Mouse (Mus musculus) stomach, embryonic 15.5 days (tissue): ENCODE measurements around the gene Slc24a3. TPM values are rescaled to one million over a fixed set of nuclear protein-coding genes. Genes with fewer than 3 reads are reported as not detected.

Experiments used
- ATAC-seq: fragments of 200-750 bp; cut with Nextera tagmentation; 2 replicates; pipeline ENCODE4 v1.8.0; 2017; ENCODE audit warnings: low read depth, moderate number of reproducible peaks, moderate TSS enrichment; ENCODE audit not compliant: insufficient read depth, low FRiP score
- H3K27ac ChIP-seq: fragments of 300-500 bp; sonication (generic); 2 replicates; pipeline ENCODE4 v1.5.1; 2015; ENCODE audit warnings: mild to moderate bottlenecking, inconsistent platforms
- H3K27me3 ChIP-seq: fragments of 300-500 bp; sonication (generic); replicated peaks from 2 replicates; pipeline ENCODE4 v1.6.1; 2015; ENCODE audit warnings: inconsistent platforms
- H3K36me3 ChIP-seq: fragments of 300-500 bp; sonication (generic); 2 replicates; pipeline ENCODE4 v1.6.1; 2015; ENCODE audit warnings: inconsistent platforms
- H3K4me1 ChIP-seq: fragments of 300-500 bp; sonication (generic); 2 replicates; pipeline ENCODE4 v1.6.1; 2015; ENCODE audit warnings: inconsistent platforms
- H3K4me2 ChIP-seq: fragments of 300-500 bp; sonication (generic); 2 replicates; pipeline ENCODE4 v1.6.1; 2015; ENCODE audit warnings: mild to moderate bottlenecking, inconsistent platforms
- H3K4me3 ChIP-seq: fragments of 300-500 bp; sonication (generic); replicated peaks from 2 replicates; pipeline ENCODE4 v1.5.1; 2015; ENCODE audit warnings: inconsistent platforms
- H3K9ac ChIP-seq: fragments of 300-500 bp; sonication (generic); 2 replicates; pipeline ENCODE4 v1.6.1; 2015; ENCODE audit warnings: inconsistent platforms
- H3K9me3 ChIP-seq: fragments of 300-500 bp; sonication (generic); 2 replicates; pipeline ENCODE4 v1.6.1; 2016; ENCODE audit warnings: inconsistent platforms
- WGBS: fragments of 180-500 bp; shearing (Covaris S2); methylation state at CpG from one replicate; pipeline ENCODE4 v1.1.7; 2015; 5-methylcytosine and 5-hydroxymethylcytosine counted together
- polyA plus RNA-seq: library from polyadenylated mRNA; unstranded; fragments of >200 nt; fragmentation: Nextera tagmentation; extraction: Ambion mirVana; gene quantifications from 2 replicates; pipeline ENCODE4 v1.2.1, GENCODE M21; 2015

Slc24a3 gene
- polyA plus RNA-seq, 1 experiment from 2014 or later, result 5.4 TPM

DNA sequence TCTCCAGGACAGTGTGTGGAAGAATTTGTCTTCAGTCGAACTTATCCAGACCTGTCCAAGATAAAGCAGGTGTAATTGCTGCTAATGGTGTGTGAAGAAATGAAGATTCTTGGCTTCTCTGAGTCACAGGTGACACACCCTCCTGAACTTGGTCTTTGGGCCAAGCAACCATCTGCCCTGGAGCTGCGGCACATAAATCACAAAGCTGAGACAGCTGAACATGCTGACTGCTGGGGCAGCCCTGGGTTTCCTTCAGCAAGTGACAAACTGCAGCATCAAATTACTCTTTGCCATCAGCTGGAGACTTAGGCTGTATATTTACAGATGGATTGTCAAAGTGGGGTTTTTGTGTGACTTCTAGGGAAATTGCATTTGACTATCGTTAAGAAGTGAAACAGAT is 415.5 kb downstream of the Slc24a3 start:
- no peaks in the 10 kb centered on the region for H3K9me3 ChIP-seq
- no peak overlapping the region for H3K9ac ChIP-seq
- H3K4me3 ChIP-seq, result no peak overlapping the region
- ATAC-seq, result no peak
- H3K27me3 ChIP-seq, result no peaks in the 10 kb centered on the region
- H3K4me1 ChIP-seq, result no peaks in the 10 kb centered on the region
- H3K36me3 ChIP-seq, result no peaks in the 10 kb centered on the region
- H3K27ac ChIP-seq, result no peak overlapping the region
- WGBS, result 44% methylated on average over 3 of the region's 3 CpGs
- no peak overlapping the region for H3K4me2 ChIP-seq

DNA sequence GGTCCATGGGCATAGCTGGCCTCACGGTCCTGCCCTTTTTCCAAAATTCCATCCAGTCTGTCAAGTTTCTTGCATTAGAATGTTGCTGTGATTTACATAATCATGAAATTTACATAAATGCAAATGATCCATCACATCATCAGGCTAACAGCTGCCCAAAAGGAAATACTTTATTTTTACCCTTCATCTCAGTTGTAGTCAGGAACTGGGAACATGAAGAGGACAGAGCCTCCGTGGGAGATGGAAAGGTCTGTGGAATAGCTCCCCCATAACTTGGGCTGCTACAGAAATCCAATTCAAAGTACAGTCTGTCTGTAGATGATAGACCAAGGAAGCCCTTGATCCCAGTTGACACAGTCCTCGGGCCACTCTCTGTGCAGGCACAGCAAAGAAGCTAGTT is 417.9 kb downstream of the Slc24a3 start:
- Histone ChIP-seq H3K9me3 (no peaks in the 10 kb centered on the region), H3K9ac (no peak overlapping the region), H3K36me3 (no peaks in the 10 kb centered on the region), H3K27me3 (no peaks in the 10 kb centered on the region), H3K27ac (no peak overlapping the region), H3K4me1 (no peaks in the 10 kb centered on the region), H3K4me2 (no peak overlapping the region), H3K4me3 (no peak overlapping the region)
- WGBS, result 80% methylated on average over 3 of the region's 3 CpGs
- no peak for ATAC-seq

DNA sequence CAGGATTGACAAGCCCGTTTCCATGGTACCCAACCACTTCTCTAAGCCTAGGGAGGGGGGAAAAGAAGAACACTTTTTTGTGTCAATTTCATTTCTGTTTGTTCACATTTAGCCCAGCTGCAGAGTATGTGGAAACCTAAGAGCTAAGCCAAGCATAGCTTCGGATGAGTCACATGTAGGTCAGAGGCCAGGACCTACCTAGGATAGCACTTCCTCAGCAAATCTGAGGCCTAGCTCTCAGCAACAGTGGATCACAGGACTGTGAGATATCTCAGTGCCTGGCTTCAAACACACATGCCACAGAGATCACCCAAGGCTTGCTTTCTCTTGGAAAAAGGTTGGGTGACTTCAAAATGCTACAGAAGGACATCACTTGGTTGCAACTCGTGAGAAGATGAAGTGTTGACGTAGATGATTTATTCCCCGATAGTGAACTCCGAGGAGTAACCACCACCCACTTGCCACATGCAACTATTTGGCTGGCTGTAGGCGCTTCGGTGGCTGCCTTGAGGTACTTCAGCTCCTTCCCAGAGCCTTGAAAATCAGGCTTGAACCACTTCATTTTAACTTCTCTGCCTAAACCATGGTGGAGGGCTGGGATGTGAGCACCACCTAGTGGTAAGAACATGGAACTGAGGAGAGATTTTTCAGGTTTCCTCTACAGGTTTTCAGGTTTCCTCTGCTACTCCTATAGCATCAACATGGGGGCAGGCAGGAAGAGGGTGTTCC is 420.6 kb downstream of the Slc24a3 start:
- no peaks in the 10 kb centered on the region for H3K4me1 ChIP-seq
- ATAC-seq, result peak; percentile 60; the same call in 1 of the 2 replicates
- no peaks in the 10 kb centered on the region for H3K9me3 ChIP-seq
- H3K27me3 ChIP-seq, result no peaks in the 10 kb centered on the region
- no peak overlapping the region for H3K4me2 ChIP-seq
- H3K27ac ChIP-seq, result no peak overlapping the region
- no peak overlapping the region for H3K4me3 ChIP-seq
- H3K36me3 ChIP-seq, result no peaks in the 10 kb centered on the region
- WGBS, result 59% methylated on average over 8 of the region's 8 CpGs
- H3K9ac ChIP-seq, result no peak overlapping the region

DNA sequence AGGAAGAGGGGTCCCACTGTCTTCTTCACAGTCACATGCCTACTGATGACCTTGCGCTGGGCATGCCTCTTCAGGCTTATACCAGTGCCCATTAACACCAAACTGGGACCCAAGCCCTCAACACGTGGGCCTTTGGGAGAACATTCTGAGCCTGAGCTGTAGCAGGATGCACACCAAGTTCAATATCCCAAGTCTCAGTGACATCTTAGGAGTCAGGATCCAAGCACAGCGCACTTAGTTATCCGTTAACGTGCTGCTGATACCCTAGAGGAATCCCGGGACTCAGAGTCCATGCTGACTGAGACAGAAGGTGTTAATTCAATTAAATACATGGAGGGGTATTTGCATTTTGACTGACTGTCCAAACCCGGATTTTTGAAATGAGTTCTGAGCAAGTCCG is 424.3 kb downstream of the Slc24a3 start:
- Histone ChIP-seq H3K4me1 (no peaks in the 10 kb centered on the region), H3K4me3 (no peak overlapping the region), H3K9ac (no peak overlapping the region), H3K4me2 (no peak overlapping the region), H3K27me3 (no peaks in the 10 kb centered on the region), H3K9me3 (no peaks in the 10 kb centered on the region), H3K36me3 (no peaks in the 10 kb centered on the region), H3K27ac (no peak overlapping the region)
- 89% methylated on average over 8 of the region's 8 CpGs for WGBS
- no peak for ATAC-seq

DNA sequence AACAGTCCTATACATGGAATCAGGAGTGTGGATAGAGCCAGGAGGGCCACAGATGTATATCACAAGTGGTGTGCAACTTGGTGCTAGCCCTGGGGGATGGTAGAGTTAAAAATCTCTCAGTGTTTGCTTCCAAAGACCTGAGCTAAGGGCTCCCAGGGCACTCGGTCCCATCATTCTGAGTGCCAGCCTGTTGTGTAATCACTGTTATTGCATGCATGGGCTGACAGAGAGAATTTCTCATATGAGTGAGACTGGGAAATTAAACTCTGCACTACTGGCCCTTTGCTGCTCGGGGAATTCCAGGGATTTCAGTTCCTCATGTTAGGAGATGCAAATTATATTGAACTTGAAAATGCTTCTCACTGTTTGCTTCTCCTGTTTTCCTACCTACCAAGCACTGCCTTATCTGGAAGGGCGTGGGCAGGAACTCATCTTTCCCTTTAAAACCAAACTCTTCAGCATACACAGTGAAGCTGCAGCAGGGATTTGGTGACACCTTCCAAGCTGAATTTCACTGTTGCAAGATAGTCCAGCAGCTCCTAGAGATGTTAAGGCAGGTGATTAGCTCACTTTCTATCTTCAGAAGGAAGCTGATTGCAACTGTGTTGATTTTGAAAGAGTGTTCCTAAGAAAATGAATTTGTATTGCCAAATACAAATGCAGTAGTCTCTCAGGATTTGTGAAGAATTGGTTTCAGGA is 426.2 kb downstream of the Slc24a3 start:
- Histone ChIP-seq H3K4me3 (no peak overlapping the region), H3K27ac (no peak overlapping the region), H3K9me3 (no peaks in the 10 kb centered on the region), H3K9ac (no peak overlapping the region), H3K4me2 (no peak overlapping the region), H3K4me1 (no peaks in the 10 kb centered on the region), H3K36me3 (no peaks in the 10 kb centered on the region), H3K27me3 (no peaks in the 10 kb centered on the region)
- WGBS, result 78% methylated on average over 3 of the region's 3 CpGs
- no peak for ATAC-seq

DNA sequence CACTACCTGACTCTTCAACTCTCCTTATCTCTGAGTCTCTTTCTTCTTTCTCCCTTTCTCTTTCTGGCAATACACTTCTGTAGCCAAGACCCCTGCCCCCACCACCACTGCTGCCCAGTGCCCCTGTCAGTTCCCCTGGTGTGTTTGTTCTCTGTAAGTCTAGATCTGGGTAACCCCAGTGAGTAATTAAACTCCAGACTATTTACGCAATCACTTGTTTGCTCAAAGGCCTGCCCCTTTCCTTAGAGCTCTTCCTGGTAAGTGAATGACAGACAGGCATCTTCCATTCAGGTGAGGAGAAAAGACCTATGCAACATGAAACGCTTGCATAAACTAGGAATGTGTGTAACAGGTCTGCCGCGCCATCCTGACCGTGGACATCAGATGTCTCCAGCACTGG is 430.3 kb downstream of the Slc24a3 start:
- H3K4me2 ChIP-seq, result no peak overlapping the region

DNA sequence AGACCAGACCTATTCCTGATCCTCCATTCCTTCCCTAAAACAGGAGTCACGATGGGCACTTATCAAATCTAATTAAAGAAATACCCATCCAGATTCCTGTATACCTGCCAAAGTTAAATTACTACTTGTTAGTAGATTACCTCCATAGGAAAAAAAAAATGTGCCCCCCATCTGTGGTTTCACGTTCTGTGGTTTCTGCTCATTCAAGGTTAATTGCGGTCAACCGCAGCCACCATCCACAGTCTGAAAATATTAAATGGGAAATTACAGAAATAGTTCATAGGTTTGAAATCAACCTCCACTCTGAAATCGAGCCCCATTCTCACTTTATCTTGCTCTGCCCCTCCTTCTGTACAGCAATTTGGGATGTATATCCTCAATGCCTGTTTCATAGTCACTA is 440.3 kb downstream of the Slc24a3 start:
- Histone ChIP-seq H3K27ac (no peak overlapping the region), H3K4me1 (no peaks in the 10 kb centered on the region), H3K9ac (no peak overlapping the region), H3K36me3 (no peaks in the 10 kb centered on the region), H3K4me3 (no peak overlapping the region), H3K27me3 (no peaks in the 10 kb centered on the region), H3K4me2 (no peak overlapping the region), H3K9me3 (no peaks in the 10 kb centered on the region)
- ATAC-seq, result no peak
- 88% methylated on average over 5 of the region's 5 CpGs for WGBS

More for the DNA sequence above, 430.3 kb downstream of the Slc24a3 start:
- Histone ChIP-seq H3K9ac (no peak overlapping the region), H3K27me3 (no peaks in the 10 kb centered on the region), H3K36me3 (no peaks in the 10 kb centered on the region), H3K4me3 (no peak overlapping the region), H3K9me3 (no peaks in the 10 kb centered on the region), H3K27ac (no peak overlapping the region), H3K4me1 (no peaks in the 10 kb centered on the region)
- WGBS, result 74% methylated on average over 5 of the region's 5 CpGs
- ATAC-seq, result no peak

DNA sequence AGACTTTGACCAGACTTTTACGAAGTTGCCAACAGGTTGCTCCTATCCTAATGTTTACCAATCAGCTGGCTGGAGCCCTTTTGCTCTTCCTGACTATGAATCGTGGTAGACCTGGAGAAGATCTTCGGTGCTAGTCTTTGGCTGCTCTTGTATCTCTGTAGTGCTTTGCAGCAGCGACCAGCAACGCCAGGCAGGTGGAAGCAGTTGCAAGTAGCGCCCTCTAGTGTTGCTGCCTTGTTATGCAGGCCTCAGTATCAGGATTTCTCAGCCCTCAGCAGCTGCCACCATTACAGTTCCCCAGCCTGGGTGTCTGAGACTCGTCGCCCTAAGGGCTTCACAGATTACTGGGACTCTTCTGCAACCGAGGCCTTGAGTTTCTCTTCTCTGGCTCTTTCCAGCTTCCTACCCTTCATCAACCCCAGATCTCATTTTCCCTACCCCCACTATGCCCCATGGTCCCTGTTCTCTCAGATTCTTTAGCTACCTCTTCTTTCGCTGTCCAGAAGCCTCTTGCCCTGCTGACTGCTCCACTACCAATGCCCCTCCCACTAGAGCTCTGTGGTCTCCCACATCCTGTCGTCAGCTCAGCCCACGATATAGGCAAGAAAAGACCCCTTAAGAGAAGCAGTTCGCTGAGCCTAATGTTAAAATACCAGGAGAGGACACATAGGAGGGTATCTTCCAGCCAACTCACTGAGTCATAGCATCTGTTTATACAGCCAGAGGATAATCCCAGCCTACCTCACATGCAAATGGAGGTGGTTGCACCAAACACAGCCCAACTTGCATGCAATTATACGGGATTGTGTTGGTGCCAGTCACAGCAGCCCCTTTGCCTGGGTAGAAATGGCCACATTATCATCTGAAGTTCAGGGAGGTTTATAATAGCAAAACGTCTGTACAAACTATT is 443.5 kb downstream of the Slc24a3 start:
- ATAC-seq, result no peak
- Histone ChIP-seq H3K27me3 (no peaks in the 10 kb centered on the region), H3K4me1 (no peaks in the 10 kb centered on the region), H3K27ac (no peak overlapping the region), H3K4me3 (no peak overlapping the region), H3K36me3 (no peaks in the 10 kb centered on the region), H3K4me2 (no peak overlapping the region), H3K9ac (no peak overlapping the region), H3K9me3 (no peaks in the 10 kb centered on the region)
- 44% methylated on average over 15 of the region's 15 CpGs for WGBS

DNA sequence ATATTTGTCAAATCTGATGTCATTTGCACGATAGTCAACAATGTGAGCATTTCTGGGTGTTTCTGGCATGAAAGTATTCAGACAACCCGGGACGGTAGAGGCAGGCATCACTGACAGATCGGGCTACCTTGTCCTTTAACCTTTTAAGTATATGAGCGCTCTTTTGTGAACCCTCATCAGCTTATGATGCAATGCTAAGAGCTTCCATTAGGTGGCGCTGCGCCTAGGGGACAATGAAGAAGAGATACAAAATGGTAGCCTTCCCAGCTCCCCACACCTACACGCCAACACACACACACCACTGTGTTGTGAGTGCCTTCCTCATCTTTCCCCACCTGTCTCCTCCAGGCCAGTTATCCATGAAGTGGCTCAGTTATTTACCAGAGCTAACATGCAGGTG is 445.4 kb downstream of the Slc24a3 start:
- Histone ChIP-seq H3K36me3 (no peaks in the 10 kb centered on the region), H3K4me1 (no peaks in the 10 kb centered on the region), H3K27me3 (no peaks in the 10 kb centered on the region), H3K4me2 (no peak overlapping the region), H3K4me3 (no peak overlapping the region), H3K9ac (no peak overlapping the region), H3K27ac (no peak overlapping the region), H3K9me3 (no peaks in the 10 kb centered on the region)
- ATAC-seq, result no peak
- 63% methylated on average over 8 of the region's 8 CpGs for WGBS

DNA sequence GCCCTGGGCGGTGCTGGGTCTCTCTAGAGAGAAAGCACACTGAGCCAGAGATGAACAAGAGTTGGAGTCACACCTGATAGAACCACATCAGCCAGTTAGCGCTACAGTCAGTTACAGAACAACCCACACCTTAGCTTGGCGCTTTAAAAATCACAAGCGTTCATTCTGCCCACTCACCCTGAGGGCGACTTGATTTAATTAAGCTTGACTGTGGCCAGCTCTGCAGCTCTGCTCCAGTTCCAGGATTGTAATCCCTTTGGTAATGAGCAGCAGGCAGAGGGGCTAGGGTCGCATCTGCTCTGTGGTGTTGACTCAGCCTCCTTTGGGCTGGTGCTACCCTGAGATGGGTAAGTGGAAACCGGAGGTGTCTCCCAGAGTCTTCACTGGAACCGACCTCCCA is 446.2 kb downstream of the Slc24a3 start:
- H3K27me3 ChIP-seq, result no peaks in the 10 kb centered on the region
- H3K4me2 ChIP-seq, result no peak overlapping the region
- H3K27ac ChIP-seq, result no peak overlapping the region
- WGBS, result 76% methylated on average over 8 of the region's 8 CpGs
- H3K4me1 ChIP-seq, result no peaks in the 10 kb centered on the region
- no peak for ATAC-seq
- H3K9ac ChIP-seq, result no peak overlapping the region
- no peaks in the 10 kb centered on the region for H3K9me3 ChIP-seq
- no peak overlapping the region for H3K4me3 ChIP-seq
- no peaks in the 10 kb centered on the region for H3K36me3 ChIP-seq

DNA sequence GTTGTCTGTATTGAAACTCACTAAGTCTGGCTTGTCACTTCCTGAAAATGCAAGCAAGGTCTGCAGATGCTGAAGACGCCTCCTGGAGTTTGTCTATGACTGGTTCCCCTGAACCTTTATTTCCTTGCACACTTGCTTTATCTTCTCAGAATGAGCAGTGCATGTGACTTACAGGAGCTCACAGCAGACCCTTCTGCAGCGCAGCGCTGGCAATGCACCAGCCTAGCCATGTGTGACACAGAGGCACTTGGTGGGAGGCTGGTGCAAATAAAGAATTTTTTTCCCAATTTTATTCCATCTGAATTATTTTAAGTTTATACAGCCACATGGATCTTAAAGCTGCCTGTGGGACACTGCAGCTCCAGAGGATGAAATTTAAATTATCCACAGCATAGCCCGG is 452.1 kb downstream of the Slc24a3 start:
- no peak overlapping the region for H3K27ac ChIP-seq
- no peak for ATAC-seq
- WGBS, result 74% methylated on average over 4 of the region's 4 CpGs
- no peaks in the 10 kb centered on the region for H3K36me3 ChIP-seq
- no peak overlapping the region for H3K9ac ChIP-seq
- no peaks in the 10 kb centered on the region; the same call in 1 of the 2 replicates for H3K4me1 ChIP-seq
- no peaks in the 10 kb centered on the region for H3K9me3 ChIP-seq
- no peaks in the 10 kb centered on the region for H3K27me3 ChIP-seq
- H3K4me3 ChIP-seq, result no peak overlapping the region
- no peak overlapping the region for H3K4me2 ChIP-seq

DNA sequence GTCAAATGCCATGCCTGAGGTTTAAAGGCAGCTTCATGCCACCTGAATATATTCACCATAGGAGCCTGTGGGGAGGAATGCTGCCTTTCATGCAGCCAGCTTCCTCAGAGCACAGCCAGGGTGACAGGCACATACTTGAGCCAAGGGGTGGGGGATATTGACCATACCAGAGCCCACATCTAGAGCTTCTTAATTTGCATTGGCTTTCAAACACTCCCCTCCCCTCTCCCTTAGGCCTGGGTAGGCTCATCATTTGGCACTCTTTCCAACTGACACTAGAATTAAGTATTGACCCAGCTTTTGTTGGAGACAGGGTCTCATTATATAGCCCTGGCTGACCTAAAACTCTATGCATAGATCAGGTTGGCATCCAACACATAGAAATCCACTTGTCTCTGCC is 453.2 kb downstream of the Slc24a3 start:
- no peak overlapping the region for H3K27ac ChIP-seq
- no peaks in the 10 kb centered on the region; the same call in 1 of the 2 replicates for H3K4me1 ChIP-seq
- no peaks in the 10 kb centered on the region for H3K9me3 ChIP-seq
- H3K27me3 ChIP-seq, result no peaks in the 10 kb centered on the region
- H3K36me3 ChIP-seq, result no peaks in the 10 kb centered on the region
- H3K4me3 ChIP-seq, result no peak overlapping the region
- H3K4me2 ChIP-seq, result no peak overlapping the region
- ATAC-seq, result no peak
- H3K9ac ChIP-seq, result no peak overlapping the region
